Mouse (Mus musculus) gastrocnemius, postnatal 4 days (tissue): ENCODE data around the gene Gnao1. TPM values are rescaled to one million over a fixed set of nuclear protein-coding genes. Genes with fewer than 3 reads are reported as not detected.

Experiments
- DNase-seq, 2 experiments: peaks; one replicate each; pipeline ENCODE4 v3.0.0; 2021 to 2022; ENCODE audit warnings: low spot score in 2 of 2, mixed read lengths in 2 of 2
- total RNA-seq, 2 experiments: library from RNA; stranded (reverse); gene quantifications; 2 replicates each; pipeline ENCODE4 v1.2.3; 2021

Gene Gnao1
- total RNA-seq, 2 experiments from 2014 or later = 13.4 TPM

- no peak for DNase-seq
These were observed 79.1 kb downstream of the Gnao1 start for GRCm38 (mm10) chr8:93888702-93889480.

GRCm38 (mm10) chr8:93893556-93893955, 83.8 kb downstream of the Gnao1 start:
- DNase-seq = no peak

GRCm38 (mm10) chr8:93896841-93897551, 87.2 kb downstream of the Gnao1 start:
- no peak for DNase-seq

- no peak for DNase-seq
These were observed 88.8 kb downstream of the Gnao1 start for GRCm38 (mm10) chr8:93898570-93898969.

GRCm38 (mm10) chr8:93902040-93902439, 92.3 kb downstream of the Gnao1 start:
- no peak for DNase-seq

GRCm38 (mm10) chr8:93906961-93907360, 97.2 kb downstream of the Gnao1 start:
- DNase-seq = no peak

- DNase-seq = no peak
These were observed 98.2 kb downstream of the Gnao1 start for GRCm38 (mm10) chr8:93907987-93908441.

- DNase-seq = no peak
These were observed 98.8 kb downstream of the Gnao1 start for GRCm38 (mm10) chr8:93908546-93908945.

- DNase-seq = no peak
These were observed 102.2 kb downstream of the Gnao1 start for GRCm38 (mm10) chr8:93911715-93912555.

- DNase-seq = peak in 1 of 2 experiments; percentile 24
These were observed 108.2 kb downstream of the Gnao1 start for GRCm38 (mm10) chr8:93917859-93918421.

- DNase-seq = no peak
These were observed 108.8 kb downstream of the Gnao1 start for GRCm38 (mm10) chr8:93918580-93918979.

GRCm38 (mm10) chr8:93919422-93919821, 109.7 kb downstream of the Gnao1 start:
- no peak for DNase-seq

GRCm38 (mm10) chr8:93919916-93920589, 110.3 kb downstream of the Gnao1 start:
- DNase-seq = no peak

GRCm38 (mm10) chr8:93920590-93920948, 110.8 kb downstream of the Gnao1 start:
- DNase-seq = no peak

GRCm38 (mm10) chr8:93923897-93924334, 114.2 kb downstream of the Gnao1 start:
- DNase-seq = no peak

GRCm38 (mm10) chr8:93925513-93925912, 115.7 kb downstream of the Gnao1 start:
- DNase-seq = no peak

- DNase-seq = no peak
These were observed 119.5 kb downstream of the Gnao1 start for GRCm38 (mm10) chr8:93929233-93929632.

- DNase-seq = no peak
These were observed 121.6 kb downstream of the Gnao1 start for GRCm38 (mm10) chr8:93931336-93931735.

- peak; percentile 53 to 69 for DNase-seq
These were observed 123.1 kb downstream of the Gnao1 start for GRCm38 (mm10) chr8:93932873-93933272.

- no peak for DNase-seq
These were observed 123.5 kb downstream of the Gnao1 start for GRCm38 (mm10) chr8:93933288-93933687.

GRCm38 (mm10) chr8:93938193-93938592, 128.4 kb downstream of the Gnao1 start:
- DNase-seq = no peak
